Mouse (Mus musculus): ENCODE results near the gene Frmd5. TPM values are rescaled to one million over a fixed set of nuclear protein-coding genes. Genes with fewer than 3 reads are reported as not detected.
"Not testable (repeated sequence)": the region's sequence is repeated elsewhere in the genome, so short reads cannot be mapped to it uniquely, and the experiment has no call there.

Gene Frmd5
- polyA plus RNA-seq, 1 experiment from 2014 or later: 3.1 TPM

- TF ChIP-seq EP300 (IDR thresholded peaks at IDR 0.05): no peak
- no peak for TF ChIP-seq CTCF (IDR thresholded peaks at IDR 0.05)
- Histone ChIP-seq H3K9me3 (ENCODE audit: low read length) (no peaks in the 10 kb centered on the region), H3K4me1 (ENCODE audit: insufficient read depth, low read depth, low read length) (peaks cover 4% of the 10 kb centered on the region; the same call in 1 of the 2 replicates), H3K4me2 (replicated peaks; ENCODE audit: low read depth, low read length) (no peak overlapping the region), H3K9ac (replicated peaks; ENCODE audit: low read depth) (no peak overlapping the region), H3K4me3 (ENCODE audit: low read depth, low read length) (no peak overlapping the region), H3K27me3 (replicated peaks; ENCODE audit: insufficient read depth, low read length) (no peaks in the 10 kb centered on the region), H3K27ac (ENCODE audit: low read length) (no peak overlapping the region), H3K36me3 (ENCODE audit: insufficient read depth, low read length) (no peaks in the 10 kb centered on the region)
- DNase-seq (ENCODE audit: low spot score): peak; percentile 12
- 88% methylated on average over 8 of the region's 8 CpGs for WGBS
- ATAC-seq: no peak
Observed at GRCm38 (mm10) chr2:121511401-121511800, 295.5 kb downstream of the Frmd5 start.

GRCm38 (mm10) chr2:121509584-121509983, 297.3 kb downstream of the Frmd5 start:
- Histone ChIP-seq H3K27me3 (replicated peaks; ENCODE audit: insufficient read depth, low read length) (no peaks in the 10 kb centered on the region), H3K9ac (replicated peaks; ENCODE audit: low read depth) (peak overlapping the region; percentile 36; the same call in 1 of the 2 replicates), H3K4me1 (ENCODE audit: insufficient read depth, low read depth, low read length) (peaks cover 4% of the 10 kb centered on the region; the same call in 1 of the 2 replicates), H3K4me3 (ENCODE audit: low read depth, low read length) (peak overlapping the region; percentile 40), H3K27ac (ENCODE audit: low read length) (no peak overlapping the region), H3K9me3 (ENCODE audit: low read length) (no peaks in the 10 kb centered on the region), H3K36me3 (ENCODE audit: insufficient read depth, low read length) (no peaks in the 10 kb centered on the region), H3K4me2 (replicated peaks; ENCODE audit: low read depth, low read length) (peak overlapping the region; percentile 54)
- ATAC-seq (peak; percentile 77), DNase-seq (ENCODE audit: low spot score) (peak; percentile 72)
- 18% methylated on average over 16 of the region's 16 CpGs for WGBS
- TF ChIP-seq CTCF (IDR thresholded peaks at IDR 0.05) (no peak), EP300 (IDR thresholded peaks at IDR 0.05) (no peak)

- Histone ChIP-seq H3K4me3 (ENCODE audit: low read depth, low read length) (0 out of 2 replicates have a peak overlapping the region, but pooled peaks have one; percentile 55), H3K9ac (replicated peaks; ENCODE audit: low read depth) (no peak overlapping the region), H3K4me1 (ENCODE audit: insufficient read depth, low read depth, low read length) (peaks cover 4% of the 10 kb centered on the region; the same call in 1 of the 2 replicates), H3K36me3 (ENCODE audit: insufficient read depth, low read length) (no peaks in the 10 kb centered on the region), H3K27ac (ENCODE audit: low read length) (no peak overlapping the region), H3K4me2 (replicated peaks; ENCODE audit: low read depth, low read length) (peak overlapping the region; percentile 58; the same call in 1 of the 2 replicates), H3K9me3 (ENCODE audit: low read length) (no peaks in the 10 kb centered on the region), H3K27me3 (replicated peaks; ENCODE audit: insufficient read depth, low read length) (no peaks in the 10 kb centered on the region)
- 77% methylated on average over 2 of the region's 2 CpGs for WGBS
- ATAC-seq: no peak
- TF ChIP-seq CTCF (IDR thresholded peaks at IDR 0.05): no peak
- no peak for TF ChIP-seq EP300 (IDR thresholded peaks at IDR 0.05)
- no peak for DNase-seq (ENCODE audit: low spot score)
Observed at GRCm38 (mm10) chr2:121507951-121508330, 298.9 kb downstream of the Frmd5 start.

GRCm38 (mm10) chr2:121507173-121507950, 299.5 kb downstream of the Frmd5 start:
- DNase-seq (ENCODE audit: low spot score): no peak

GRCm38 (mm10) chr2:121505942-121506882, 300.7 kb downstream of the Frmd5 start, which contains the start of the genes Mfap1a and Wdr76:
Gene Mfap1a, minus strand, starts transcription at chr2:121506665.
Gene Wdr76, plus strand, starts transcription at chr2:121506723.
- H3K4me3 ChIP-seq (ENCODE audit: low read depth, low read length): peak within 1 kb of the TSS; percentile 55
- peak; percentile 95 for DNase-seq (ENCODE audit: low spot score)
- H3K27ac ChIP-seq (ENCODE audit: low read length): peak within 1 kb of the TSS; percentile 72; the same call in 1 of the 2 replicates
- not testable (repeated sequence) for H3K36me3 ChIP-seq (ENCODE audit: insufficient read depth, low read length); H3K9me3 ChIP-seq (ENCODE audit: low read length); H3K27me3 ChIP-seq (replicated peaks; ENCODE audit: insufficient read depth, low read length); H3K4me1 ChIP-seq (ENCODE audit: insufficient read depth, low read depth, low read length)
- peak within 1 kb of the TSS; percentile 70 for H3K9ac ChIP-seq (replicated peaks; ENCODE audit: low read depth)
- peak; percentile 37 for TF ChIP-seq CTCF (IDR thresholded peaks at IDR 0.05)
- 0 out of 2 replicates have a peak, but pooled peaks have one; percentile 3 for TF ChIP-seq EP300 (IDR thresholded peaks at IDR 0.05)
- WGBS: 2% methylated on average over 32 of the region's 42 CpGs
- peak within 1 kb of the TSS; percentile 58 for H3K4me2 ChIP-seq (replicated peaks; ENCODE audit: low read depth, low read length)
- peak; percentile 94 for ATAC-seq

More at GRCm38 (mm10) chr2:121507173-121507950, 299.5 kb downstream of the Frmd5 start:
- peak overlapping the region; percentile 55 for H3K4me3 ChIP-seq (ENCODE audit: low read depth, low read length)
- H3K4me2 ChIP-seq (replicated peaks; ENCODE audit: low read depth, low read length): peak overlapping the region; percentile 58
- no peak for TF ChIP-seq CTCF (IDR thresholded peaks at IDR 0.05)
- no peak for TF ChIP-seq EP300 (IDR thresholded peaks at IDR 0.05)
- H3K9ac ChIP-seq (replicated peaks; ENCODE audit: low read depth): 0 out of 2 replicates have a peak overlapping the region, but pooled peaks have one; percentile 70
- H3K27ac ChIP-seq (ENCODE audit: low read length): no peak overlapping the region
- H3K36me3 ChIP-seq (ENCODE audit: insufficient read depth, low read length): no peaks in the 10 kb centered on the region
- WGBS: 2% methylated on average over 12 of the region's 12 CpGs
- ATAC-seq: no peak
- peaks cover 4% of the 10 kb centered on the region; the same call in 1 of the 2 replicates for H3K4me1 ChIP-seq (ENCODE audit: insufficient read depth, low read depth, low read length)
- no peaks in the 10 kb centered on the region for H3K9me3 ChIP-seq (ENCODE audit: low read length)
- no peaks in the 10 kb centered on the region for H3K27me3 ChIP-seq (replicated peaks; ENCODE audit: insufficient read depth, low read length)

- H3K4me3 ChIP-seq (ENCODE audit: low read depth, low read length); H3K27me3 ChIP-seq (replicated peaks; ENCODE audit: insufficient read depth, low read length); H3K36me3 ChIP-seq (ENCODE audit: insufficient read depth, low read length); H3K4me2 ChIP-seq (replicated peaks; ENCODE audit: low read depth, low read length); H3K9ac ChIP-seq (replicated peaks; ENCODE audit: low read depth); H3K27ac ChIP-seq (ENCODE audit: low read length); ATAC-seq; H3K9me3 ChIP-seq (ENCODE audit: low read length); DNase-seq (ENCODE audit: low spot score); H3K4me1 ChIP-seq (ENCODE audit: insufficient read depth, low read depth, low read length): not testable (repeated sequence)
- WGBS: 67% methylated on average over 1 of the region's 6 CpGs
Observed at GRCm38 (mm10) chr2:121501550-121501949, 305.3 kb downstream of the Frmd5 start.

Other genes starting within 250 kb of the Frmd5 start
- 19.7 and 24.3 TPM in 2 replicates for gene Casc4, start 59.9 kb upstream of the Frmd5 start, polyA plus RNA-seq (2015; fragmentation: Nextera tagmentation; extraction: Ambion mirVana)
- 23.8 and 26.5 TPM in 2 replicates for gene Ctdspl2, start 148.9 kb upstream of the Frmd5 start, polyA plus RNA-seq (2015; fragmentation: Nextera tagmentation; extraction: Ambion mirVana)
- 0.05 and 0.17 TPM in 2 replicates for gene Mageb3, start 149.0 kb upstream of the Frmd5 start, polyA plus RNA-seq (2015; fragmentation: Nextera tagmentation; extraction: Ambion mirVana)
- 9.6 and 10.0 TPM in 2 replicates for gene Eif3j1, start 221.5 kb upstream of the Frmd5 start, polyA plus RNA-seq (2015; fragmentation: Nextera tagmentation; extraction: Ambion mirVana)